Mouse (Mus musculus) thymus, postnatal 14 days (tissue): ENCODE data around the gene Anxa9.
A peak's percentile ranks its signal among the peaks of the same experiment; 100 is the strongest.

Source experiments
- DNase-seq: peaks from one replicate; pipeline ENCODE4 v3.0.0; 2021

Gene Anxa9

GRCm38 (mm10) chr3:95313476-95313875, 6.5 kb upstream of the Anxa9 start:
- no peak for DNase-seq

GRCm38 (mm10) chr3:95312623-95313022, 5.6 kb upstream of the Anxa9 start:
- no peak for DNase-seq

GRCm38 (mm10) chr3:95310968-95311882, 4.2 kb upstream of the Anxa9 start:
- DNase-seq = peak; percentile 57

DNA sequence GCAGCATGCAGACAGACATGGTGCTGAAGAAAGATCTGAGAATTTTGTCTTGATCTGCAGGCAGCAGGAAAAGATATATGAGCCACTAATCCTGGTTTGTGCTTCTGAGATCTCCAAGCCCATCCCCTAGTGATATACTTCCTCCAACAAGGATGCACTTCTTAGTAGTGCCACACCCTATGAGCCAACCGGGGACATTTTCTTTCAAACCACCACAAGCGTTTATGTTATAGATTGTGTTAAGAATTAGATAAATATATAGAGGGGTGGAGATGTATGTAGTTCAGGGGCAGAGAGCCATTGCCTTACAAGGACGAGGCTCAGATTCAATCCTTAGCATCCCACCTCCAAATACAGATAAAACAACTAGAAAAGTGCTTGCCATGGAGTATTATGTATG, 3.5 kb upstream of the Anxa9 start:
- no peak for DNase-seq

- DNase-seq = no peak
Observed at GRCm38 (mm10) chr3:95306244-95306643, 732 bp downstream of the Anxa9 start.

- no peak for DNase-seq
Observed at GRCm38 (mm10) chr3:95301204-95301796, 5.7 kb downstream of the Anxa9 start.

DNA sequence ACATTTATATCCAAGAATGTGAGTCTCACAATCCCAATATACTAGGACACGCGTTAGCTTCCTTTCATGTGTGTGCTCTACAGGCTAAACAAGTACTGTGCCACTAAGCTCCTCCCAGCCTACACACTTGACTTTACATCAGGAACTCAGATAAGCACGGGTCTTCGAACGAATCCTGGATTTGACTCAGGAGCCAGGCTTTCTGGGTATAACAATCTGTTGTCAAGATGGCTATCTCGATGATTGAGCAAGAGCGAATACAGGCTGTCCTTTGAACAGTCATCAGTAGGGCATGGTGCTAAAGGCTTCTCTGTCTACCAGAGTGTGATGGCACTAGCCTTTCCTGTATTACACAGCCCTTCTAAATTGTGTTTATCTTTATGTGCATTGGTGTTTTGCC, 9.0 kb downstream of the Anxa9 start:
- no peak for DNase-seq

GRCm38 (mm10) chr3:95296103-95296469, 10.9 kb downstream of the Anxa9 start:
- peak; percentile 64 for DNase-seq

GRCm38 (mm10) chr3:95295321-95296102, 11.5 kb downstream of the Anxa9 start:
- DNase-seq = no peak

GRCm38 (mm10) chr3:95294718-95295117, 12.3 kb downstream of the Anxa9 start:
- no peak for DNase-seq

DNA sequence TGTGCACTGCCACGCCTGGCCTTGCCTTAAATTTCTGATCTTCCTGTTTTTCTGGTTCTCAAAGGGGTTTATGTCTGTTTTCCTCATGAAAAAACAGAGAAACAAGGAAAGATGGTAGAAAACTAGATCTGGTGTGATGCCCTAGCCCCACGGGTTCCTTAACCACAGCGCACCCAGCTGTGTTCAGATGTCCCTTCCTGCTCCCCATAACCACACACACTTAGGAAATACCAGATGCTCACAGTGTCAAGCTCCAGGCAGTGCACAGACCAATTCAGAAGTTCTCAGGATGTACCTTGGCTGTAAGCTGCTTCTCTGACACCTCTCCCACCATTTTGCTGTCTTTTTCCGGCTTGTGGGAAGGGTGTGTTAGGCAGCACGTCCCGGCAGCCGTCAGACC, 12.7 kb downstream of the Anxa9 start:
- DNase-seq = no peak

- no peak for DNase-seq
Observed at GRCm38 (mm10) chr3:95293537-95293936, 13.4 kb downstream of the Anxa9 start.

GRCm38 (mm10) chr3:95292899-95293298, 14.1 kb downstream of the Anxa9 start:
- DNase-seq = no peak

DNA sequence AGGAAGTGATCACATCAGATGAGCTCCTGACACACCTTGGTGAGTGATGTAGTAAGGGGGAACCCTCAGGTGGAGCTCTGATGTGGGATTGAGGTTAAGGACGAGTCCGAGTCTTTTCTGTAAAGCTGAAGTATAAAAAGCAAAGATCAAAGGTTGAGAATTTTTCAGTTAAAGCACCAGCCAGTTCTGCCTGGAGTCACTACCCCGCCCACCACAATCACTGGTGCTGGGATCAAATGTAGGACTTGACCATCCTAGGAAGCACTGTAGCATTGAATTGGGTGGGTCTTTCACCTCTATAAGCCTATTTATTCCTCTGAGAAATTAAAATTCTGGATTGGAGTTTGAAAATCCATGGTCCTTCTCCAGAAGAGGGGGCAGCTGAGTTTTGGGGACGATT, 15.9 kb downstream of the Anxa9 start:
- DNase-seq = no peak

DNA sequence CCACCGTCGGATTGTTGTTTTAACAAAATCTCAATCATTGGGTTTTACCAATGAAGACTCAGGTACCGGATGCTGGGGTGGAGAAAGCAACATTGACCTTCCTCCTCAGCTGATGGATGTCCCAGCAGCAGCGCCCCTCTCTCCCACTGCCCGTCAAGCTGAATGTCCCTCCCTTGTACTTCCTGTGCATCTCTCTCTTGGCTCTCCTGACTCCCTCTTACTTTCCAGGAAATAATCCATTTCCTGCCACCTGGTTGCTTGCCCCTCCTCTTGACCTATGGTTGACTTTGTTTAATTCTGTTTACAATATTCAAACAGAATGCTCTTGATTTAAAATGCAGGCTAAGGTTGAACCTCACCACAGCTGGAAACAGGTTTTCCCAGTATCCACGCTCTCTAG, 16.8 kb downstream of the Anxa9 start:
- no peak for DNase-seq

- no peak for DNase-seq
Observed at GRCm38 (mm10) chr3:95289419-95289818, 17.6 kb downstream of the Anxa9 start.

DNA sequence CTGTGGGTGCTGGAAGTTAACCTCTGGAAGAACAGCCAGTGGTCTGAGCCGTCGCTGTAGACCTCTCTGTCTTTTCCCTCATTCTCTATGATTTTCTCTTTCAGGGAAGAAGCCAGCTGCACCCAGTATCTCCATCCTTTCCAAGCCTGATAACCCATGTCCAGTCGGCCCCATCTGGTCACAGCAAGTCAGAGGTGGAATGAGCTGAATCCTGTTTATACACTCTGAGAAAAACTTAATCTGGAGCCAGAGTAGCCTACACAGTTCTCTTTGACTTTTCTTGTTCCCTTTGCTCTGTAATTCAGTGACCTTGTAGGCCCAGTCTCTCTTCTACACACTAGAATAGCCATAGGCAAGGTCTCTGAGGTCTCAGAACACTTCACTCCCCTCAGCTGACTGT, 19.4 kb downstream of the Anxa9 start:
- no peak for DNase-seq

- DNase-seq = no peak
Observed at GRCm38 (mm10) chr3:95286510-95286909, 20.5 kb downstream of the Anxa9 start.

DNA sequence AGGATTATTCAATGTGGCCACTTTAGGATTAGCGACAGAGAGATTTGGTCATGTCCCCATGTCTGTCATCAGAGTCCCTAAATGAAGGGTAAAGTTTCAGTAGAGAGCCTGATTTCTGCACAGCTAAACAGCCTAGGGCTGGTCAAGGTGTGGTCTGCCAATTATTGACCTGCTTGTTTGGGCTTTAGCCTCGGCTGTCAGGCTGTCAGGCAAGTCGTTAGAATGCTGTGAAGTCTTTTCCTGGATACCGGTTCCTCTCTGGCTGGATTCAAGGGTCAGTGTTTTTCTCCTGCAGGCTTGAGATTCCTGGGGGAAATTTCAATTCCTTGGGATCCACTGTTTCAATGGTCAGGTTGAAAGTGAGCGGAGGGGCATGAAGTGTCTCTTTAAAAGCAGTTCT, 21.0 kb downstream of the Anxa9 start:
- no peak for DNase-seq

DNA sequence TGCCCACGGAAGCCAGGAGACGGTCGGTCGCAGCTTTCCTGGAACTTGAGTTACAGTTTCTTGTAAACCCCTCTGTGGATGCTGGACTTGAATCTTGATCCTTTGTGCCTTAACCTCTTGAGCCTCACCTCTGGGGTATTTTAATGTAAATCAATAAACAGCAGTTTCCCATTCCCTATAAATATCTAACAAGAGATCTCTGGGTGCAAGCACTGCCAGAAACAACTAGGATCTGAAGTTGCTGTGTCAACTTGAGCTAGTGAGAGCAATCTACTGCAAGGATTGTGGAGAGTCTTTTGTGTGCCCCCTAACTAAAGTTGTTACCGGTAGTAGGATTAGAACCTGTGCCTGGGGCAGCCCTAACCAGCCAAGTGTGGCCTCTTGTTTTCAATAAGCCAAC, 21.6 kb downstream of the Anxa9 start:
- no peak for DNase-seq

- DNase-seq = no peak
Observed at GRCm38 (mm10) chr3:95284501-95285281, 22.3 kb downstream of the Anxa9 start.

GRCm38 (mm10) chr3:95284062-95284461, 22.9 kb downstream of the Anxa9 start:
- no peak for DNase-seq

- DNase-seq = no peak
Observed at GRCm38 (mm10) chr3:95283589-95283941, 23.4 kb downstream of the Anxa9 start.
